Mouse (Mus musculus) urinary bladder, postnatal 25 days (tissue): Measurements from ENCODE around the gene Dmwd.

ENCODE experiments used
- DNase-seq: peaks from one replicate; pipeline ENCODE4 v3.0.0; 2022; ENCODE audit warnings: low spot score

Dmwd gene

GRCm38 (mm10) chr7:19075723-19076585 is at the start of gene Dmwd:
TSS of gene Dmwd (plus strand) at chr7:19076227.
- peak; percentile 78 for DNase-seq

GRCm38 (mm10) chr7:19028067-19028466 is 48.0 kb upstream of the Dmwd start:
- no peak for DNase-seq

GRCm38 (mm10) chr7:19029084-19029653 is 46.9 kb upstream of the Dmwd start:
- DNase-seq: peak; percentile 36

GRCm38 (mm10) chr7:19031641-19032040 is 44.4 kb upstream of the Dmwd start:
- DNase-seq: no peak

- no peak for DNase-seq
Measured at GRCm38 (mm10) chr7:19044616-19045015, 31.4 kb upstream of the Dmwd start.

GRCm38 (mm10) chr7:19046286-19047069 is 29.5 kb upstream of the Dmwd start:
- DNase-seq: no peak

- DNase-seq: no peak
Measured at GRCm38 (mm10) chr7:19048006-19048527, 28.0 kb upstream of the Dmwd start.

- DNase-seq: no peak
Measured at GRCm38 (mm10) chr7:19049252-19049651, 26.8 kb upstream of the Dmwd start.

- no peak for DNase-seq
Measured at GRCm38 (mm10) chr7:19050172-19050571, 25.9 kb upstream of the Dmwd start.

GRCm38 (mm10) chr7:19051161-19051560 is 24.9 kb upstream of the Dmwd start:
- no peak for DNase-seq

- DNase-seq: no peak
Measured at GRCm38 (mm10) chr7:19052345-19053135, 23.5 kb upstream of the Dmwd start.

- DNase-seq: no peak
Measured at GRCm38 (mm10) chr7:19053136-19053532, 22.9 kb upstream of the Dmwd start.

GRCm38 (mm10) chr7:19054047-19054776 is 21.8 kb upstream of the Dmwd start, which contains the start of gene Rsph6a:
TSS of gene Rsph6a (plus strand) at chr7:19054690.
- DNase-seq: no peak

- DNase-seq: no peak
Measured at GRCm38 (mm10) chr7:19054777-19055076, 21.3 kb upstream of the Dmwd start.

GRCm38 (mm10) chr7:19055108-19055507 is 20.9 kb upstream of the Dmwd start:
- no peak for DNase-seq

GRCm38 (mm10) chr7:19057405-19057804 is 18.6 kb upstream of the Dmwd start:
- DNase-seq: no peak

GRCm38 (mm10) chr7:19065896-19066295 is 10.1 kb upstream of the Dmwd start:
- no peak for DNase-seq

GRCm38 (mm10) chr7:19067063-19067462 is 9.0 kb upstream of the Dmwd start:
- no peak for DNase-seq

GRCm38 (mm10) chr7:19067935-19068334 is 8.1 kb upstream of the Dmwd start:
- no peak for DNase-seq

- DNase-seq: peak; percentile 69
Measured at GRCm38 (mm10) chr7:19068707-19069106, 7.3 kb upstream of the Dmwd start.

- DNase-seq: no peak
Measured at GRCm38 (mm10) chr7:19069500-19069899, 6.5 kb upstream of the Dmwd start.
